Mouse (Mus musculus): ENCODE data around the gene Ppp1r16b.

- TF ChIP-seq EP300 (IDR thresholded peaks at IDR 0.05), result no peak
- no peak for TF ChIP-seq CTCF (IDR thresholded peaks at IDR 0.05)
Measured at GRCm38 (mm10) chr2:158679091-158679490, 13.9 kb downstream of the Ppp1r16b start.
